Mouse (Mus musculus) right cerebral cortex, postnatal 4 days (tissue): ENCODE data around the gene Spsb2.
"Not testable (repeated sequence)": the region's sequence is repeated elsewhere in the genome, so short reads cannot be mapped to it uniquely, and the experiment has no call there.

ENCODE experiments used
- DNase-seq: peaks from one replicate; pipeline ENCODE4 v3.0.0-alpha.2; 2022

Gene Spsb2

DNA sequence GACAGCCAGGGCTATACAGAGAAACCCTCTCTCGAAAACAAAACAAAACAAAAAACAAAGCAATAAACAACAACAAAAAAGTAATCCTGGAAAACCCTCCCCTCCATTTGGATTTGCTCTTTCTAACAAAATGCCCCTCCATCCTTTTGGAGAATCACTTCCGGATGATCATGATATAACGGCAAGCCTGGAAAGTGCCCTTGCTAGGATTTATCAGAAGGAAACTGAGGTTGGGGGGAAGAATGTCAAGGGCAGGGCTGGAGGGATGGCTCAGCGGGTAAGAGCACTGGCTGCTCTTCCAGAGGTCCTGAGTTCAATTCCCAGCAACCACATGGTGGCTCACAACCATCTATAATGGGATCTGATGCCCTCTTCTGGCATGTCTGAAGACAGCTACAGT is 4.8 kb upstream of the Spsb2 start:
- not testable (repeated sequence) for DNase-seq

DNA sequence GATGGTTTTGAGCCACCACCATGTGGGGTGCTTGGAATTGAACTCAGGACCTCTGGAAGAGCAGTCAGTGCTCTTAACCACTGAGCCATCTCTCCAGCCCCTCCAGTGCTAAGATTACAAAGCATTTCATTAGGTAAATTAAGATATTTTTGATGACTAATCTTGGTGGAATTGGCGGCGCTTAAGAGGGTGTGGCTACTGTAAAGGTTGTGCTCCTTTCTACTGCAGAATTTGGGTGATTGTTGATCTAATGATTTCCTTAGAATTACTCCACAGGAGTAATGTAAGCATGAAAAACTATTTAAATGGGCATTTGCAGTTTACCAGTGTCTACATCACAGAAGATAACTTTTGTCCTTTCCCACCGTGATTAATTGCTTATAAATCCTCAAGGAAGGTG is 4.1 kb upstream of the Spsb2 start:
- no peak for DNase-seq

DNA sequence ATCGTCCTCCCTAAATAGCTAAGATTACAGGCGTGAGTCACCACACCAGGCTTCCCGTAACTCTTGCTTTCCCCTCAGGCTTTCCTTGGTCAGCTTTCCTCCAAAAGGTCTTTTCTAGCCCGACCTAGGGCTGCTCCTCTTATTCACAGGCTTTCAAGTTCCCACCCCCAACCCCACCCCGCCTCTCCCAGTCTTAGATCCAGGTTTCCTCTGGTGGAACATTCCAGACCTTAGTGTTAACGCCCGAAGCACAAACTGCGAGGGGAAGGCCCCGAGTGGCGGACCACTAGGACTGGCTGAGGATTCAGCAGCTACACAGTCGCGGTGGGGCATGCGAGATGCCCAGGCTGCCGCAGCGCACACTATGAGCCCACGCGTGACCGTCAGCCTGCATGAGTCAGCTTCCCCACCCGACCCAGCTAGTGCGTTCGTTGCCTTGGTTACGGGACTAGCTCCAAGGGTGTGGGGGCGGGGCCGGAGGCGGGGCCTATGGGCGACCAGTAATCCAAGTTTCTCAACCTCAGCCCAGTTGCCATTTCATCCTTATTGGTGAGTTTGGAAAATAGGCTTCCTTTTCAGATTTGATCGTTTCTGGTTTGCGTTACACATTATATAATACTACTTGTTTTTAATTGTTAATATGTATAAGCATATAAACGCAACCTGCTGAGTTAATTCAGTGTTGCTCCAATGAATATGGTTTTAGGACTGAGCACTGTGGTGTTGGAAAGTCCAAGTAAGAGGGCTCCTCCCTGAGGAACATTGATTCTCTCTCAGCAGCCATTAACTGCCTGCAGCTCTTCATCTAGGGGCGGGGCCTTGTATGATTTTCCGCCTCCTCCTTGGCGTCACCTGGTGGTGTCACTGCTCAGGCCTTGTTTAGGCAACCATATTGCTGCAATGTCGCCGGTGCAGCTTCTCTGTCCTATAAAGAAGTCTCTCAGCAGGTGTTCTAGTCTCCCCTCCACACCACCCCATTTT is 2.8 kb upstream of the Spsb2 start:
- DNase-seq: peak; percentile 95

DNA sequence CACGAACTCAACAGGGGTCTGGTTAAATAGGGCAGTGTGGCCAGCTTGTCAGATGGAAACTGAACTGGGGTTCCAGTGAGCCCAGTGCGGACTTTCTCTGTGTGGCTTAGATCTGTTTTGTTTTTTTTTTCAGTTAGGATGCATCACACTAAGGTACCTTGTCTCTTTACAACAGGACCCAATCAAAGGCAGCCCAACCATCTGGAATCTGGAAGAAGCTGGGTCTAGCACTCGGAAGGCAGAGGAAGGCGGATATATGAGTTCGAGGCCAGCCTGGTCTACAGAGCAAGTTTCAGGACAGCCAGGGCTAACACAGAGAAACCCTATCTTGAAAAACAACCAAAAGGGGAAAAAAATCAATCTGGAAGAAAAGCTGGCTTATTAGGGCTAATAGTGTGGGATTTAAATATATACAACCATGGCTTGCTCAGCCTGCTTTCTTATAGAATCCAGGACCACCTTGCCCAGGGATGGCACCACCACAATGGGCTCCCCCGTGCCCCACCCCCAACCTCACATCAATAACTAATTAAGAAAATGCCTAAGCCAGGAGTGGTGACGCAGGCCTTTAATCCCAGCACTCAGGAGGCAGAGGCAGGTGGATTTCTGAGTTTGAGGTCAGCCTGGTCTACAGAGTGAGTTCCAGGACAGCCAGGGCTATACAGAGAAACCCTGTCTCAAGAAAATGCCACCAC is 1.9 kb upstream of the Spsb2 start:
- DNase-seq: no peak

GRCm38 (mm10) chr6:124807366-124807765 is 1.1 kb upstream of the Spsb2 start:
- DNase-seq: no peak

- no peak for DNase-seq
Observed at GRCm38 (mm10) chr6:124807986-124808357, 489 bp upstream of the Spsb2 start.

- DNase-seq: peak; percentile 69
Observed at GRCm38 (mm10) chr6:124809052-124809774, 752 bp downstream of the Spsb2 start.

DNA sequence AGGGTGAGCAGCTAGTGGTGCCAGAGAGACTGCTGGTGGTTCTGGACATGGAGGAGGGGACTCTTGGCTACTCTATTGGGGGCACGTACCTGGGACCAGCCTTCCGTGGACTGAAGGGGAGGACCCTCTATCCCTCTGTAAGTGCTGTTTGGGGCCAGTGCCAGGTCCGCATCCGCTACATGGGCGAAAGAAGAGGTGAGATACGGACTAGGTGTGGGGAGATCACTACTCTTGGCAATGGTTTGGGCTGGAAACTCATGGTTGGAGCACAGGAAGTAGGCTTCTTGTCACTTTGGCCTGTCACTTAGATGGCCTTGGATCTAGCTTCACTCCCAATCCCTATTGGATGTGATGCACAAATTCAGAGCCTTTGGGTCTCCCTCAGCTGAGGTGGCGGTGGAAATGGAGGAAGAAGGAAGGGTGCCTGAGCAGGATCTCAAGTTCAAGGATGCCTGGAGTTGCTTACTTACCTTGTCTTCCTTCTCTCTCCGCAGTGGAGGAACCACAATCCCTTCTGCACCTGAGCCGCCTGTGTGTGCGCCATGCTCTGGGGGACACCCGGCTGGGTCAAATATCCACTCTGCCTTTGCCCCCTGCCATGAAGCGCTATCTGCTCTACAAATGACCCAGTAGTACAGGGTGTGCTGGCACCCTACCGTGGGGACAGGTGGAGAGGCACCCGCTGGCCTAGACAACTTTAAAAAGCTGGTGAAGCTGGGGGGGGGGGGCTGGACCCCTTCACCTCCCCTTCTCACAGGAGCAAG is 1.5 kb downstream of the Spsb2 start:
- no peak for DNase-seq

DNA sequence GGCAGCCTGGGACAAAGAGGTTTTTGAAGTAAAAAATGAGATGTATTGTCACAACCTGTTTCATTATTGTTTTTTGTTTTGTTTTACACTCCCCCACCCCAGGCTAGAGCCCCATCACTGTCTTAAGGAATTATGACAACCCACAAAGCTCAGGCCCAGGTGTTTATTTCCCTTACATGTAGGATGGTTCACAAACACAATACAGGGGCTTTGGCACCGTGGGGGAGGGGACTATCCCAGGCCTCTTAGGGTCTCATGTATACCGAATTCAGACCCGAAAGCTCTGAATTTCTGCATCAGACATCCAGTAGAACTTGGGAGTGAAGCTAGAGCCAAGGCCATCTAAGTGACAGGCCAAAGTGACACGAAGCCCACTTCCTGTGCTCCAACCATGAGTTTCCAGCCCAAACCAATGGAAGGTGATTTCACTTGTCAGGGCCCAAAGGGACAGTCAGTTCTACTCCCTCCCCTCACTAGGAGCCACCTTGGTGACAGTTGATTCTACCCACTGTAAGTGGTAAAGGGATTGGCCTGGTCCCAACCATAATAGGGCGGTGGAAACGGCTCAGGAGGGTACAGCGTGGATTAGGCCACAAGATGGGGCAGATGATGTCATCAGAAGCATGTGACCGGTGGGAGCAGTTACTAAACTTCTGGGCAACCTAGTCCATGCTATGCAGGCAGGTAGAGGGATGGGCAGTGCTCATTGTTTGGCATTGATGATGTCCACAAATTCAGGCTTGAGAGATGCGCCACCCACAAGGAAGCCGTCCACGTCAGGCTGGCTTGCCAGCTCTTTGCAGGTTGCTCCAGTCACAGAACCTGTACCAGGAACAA is 2.3 kb downstream of the Spsb2 start:
- not testable (repeated sequence) for DNase-seq

DNA sequence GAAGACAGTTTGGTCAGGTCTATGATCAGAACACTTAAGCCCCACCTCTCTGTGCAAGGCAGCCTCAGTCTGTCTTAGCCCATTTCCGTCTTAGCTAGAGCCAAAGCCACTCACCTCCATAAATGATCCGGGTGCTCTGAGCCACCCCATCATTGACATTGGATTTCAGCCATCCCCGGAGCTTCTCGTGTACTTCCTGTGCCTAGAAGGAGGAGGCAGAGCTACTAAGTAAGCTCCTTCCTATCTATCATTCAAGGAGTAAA is 2.9 kb downstream of the Spsb2 start:
- no peak for DNase-seq

DNA sequence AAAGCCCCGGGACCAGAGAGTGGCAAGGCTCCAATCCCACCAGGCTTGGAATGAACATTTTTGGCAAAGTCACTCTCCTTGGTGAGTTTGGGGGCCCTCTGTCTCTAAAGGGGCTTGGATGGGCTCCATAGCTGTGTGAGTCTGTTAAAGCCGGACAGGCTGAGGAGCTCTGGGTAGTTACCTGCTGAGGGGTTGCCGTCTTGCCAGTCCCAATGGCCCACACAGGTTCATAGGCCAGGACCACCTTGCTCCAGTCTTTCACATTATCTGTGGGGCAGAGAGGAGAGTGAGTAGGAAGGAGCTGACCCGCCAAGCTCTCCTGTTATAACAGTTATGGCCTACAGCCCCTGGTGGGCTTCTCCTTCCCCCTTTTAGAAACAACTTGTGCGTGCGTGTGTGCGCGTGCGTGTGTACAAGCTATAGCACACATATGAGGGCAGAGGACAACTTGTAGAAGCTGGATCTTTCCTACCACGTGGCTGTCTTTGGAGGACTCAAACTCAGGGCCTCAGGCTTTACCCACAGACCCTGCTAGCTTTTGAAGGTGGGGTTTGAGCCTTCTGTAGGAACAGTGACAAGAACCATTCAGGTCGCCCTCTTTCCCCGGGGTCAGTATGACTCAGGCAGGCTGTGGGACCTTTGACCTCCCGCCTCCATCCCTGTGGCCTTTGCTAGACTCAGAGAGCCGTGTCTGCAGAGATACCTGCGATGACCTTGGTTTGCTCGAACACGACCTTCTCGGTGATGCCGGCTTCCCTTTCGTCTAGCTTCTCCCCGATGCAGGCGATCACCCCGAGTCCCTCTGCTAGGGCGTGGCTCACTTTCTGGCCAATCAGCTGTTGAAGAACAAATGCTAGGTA is 3.5 kb downstream of the Spsb2 start:
- DNase-seq: no peak

GRCm38 (mm10) chr6:124812848-124813247 is 4.4 kb downstream of the Spsb2 start:
- no peak for DNase-seq

- peak; percentile 68 for DNase-seq
Observed at GRCm38 (mm10) chr6:124813496-124813895, 5.0 kb downstream of the Spsb2 start.

DNA sequence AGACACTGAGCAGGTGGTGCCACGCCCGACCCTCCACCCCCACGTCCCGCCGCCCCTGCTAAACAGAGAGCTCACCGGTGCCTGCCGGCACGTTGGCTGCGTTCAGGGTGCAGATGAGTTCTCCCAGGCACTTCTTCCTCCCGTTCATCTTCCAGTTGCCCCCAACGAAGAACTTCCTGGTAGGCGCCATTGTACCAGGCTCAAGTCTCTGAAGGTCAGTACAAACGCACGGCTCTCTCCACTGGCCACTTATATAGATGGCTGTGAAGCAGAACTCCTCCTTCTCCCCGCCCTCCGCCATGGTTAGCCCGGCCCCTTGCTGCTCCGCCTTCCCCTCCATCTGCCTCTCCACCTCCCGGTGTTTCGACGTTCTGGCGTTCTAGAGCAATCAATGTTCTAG is 5.5 kb downstream of the Spsb2 start, which contains the start of gene Tpi1:
Tpi1 (minus strand) TSS at position 364 of the 400 bp plus-strand sequence.
- peak; percentile 79 for DNase-seq

- DNase-seq: no peak
Observed at GRCm38 (mm10) chr6:124814448-124814847, 6.0 kb downstream of the Spsb2 start.

DNA sequence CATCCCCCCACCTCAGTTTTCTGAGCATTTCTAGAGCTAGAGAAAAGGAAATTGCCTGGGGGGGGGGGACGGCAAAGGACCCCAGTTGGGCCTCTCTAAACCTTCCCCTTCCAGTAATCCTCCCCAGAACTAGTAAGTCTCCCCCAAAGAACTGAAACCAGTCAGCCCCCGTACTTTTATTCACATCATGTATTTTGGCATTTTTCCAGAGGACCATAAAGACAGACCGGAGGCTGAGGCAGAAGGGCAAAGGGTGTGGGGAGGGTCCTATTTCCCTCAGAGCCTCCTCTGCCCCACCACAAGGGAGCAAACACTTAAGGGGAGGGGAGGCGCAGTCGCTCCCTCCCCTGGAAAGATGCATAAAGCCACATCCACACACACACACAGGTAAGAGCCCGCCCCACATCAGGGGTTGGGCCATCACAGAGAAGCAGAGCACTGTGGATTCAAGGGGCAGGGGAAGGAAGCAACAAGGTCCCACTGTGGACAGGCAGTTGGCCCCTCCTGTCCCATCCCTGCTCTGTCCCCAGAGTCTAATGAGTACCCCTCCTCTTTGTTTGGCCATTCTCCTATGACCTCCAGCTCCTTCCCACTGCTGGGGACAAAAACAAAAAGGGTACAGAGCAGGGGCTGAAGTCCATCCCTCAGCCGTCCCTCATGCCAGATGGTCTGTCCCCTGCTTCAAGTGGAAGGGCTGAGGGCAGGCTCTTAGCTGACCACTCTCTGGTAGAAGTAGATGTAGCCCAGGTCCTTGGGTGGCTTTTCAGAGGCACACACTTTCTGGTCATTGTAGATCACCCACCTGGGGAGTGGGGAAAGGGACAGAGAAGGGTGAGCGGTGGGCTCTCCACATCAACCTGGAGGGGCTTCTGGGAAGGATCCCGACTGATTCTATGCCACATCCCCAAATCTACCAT is 6.7 kb downstream of the Spsb2 start:
- no peak for DNase-seq

GRCm38 (mm10) chr6:124816611-124817010 is 8.2 kb downstream of the Spsb2 start:
- no peak for DNase-seq

DNA sequence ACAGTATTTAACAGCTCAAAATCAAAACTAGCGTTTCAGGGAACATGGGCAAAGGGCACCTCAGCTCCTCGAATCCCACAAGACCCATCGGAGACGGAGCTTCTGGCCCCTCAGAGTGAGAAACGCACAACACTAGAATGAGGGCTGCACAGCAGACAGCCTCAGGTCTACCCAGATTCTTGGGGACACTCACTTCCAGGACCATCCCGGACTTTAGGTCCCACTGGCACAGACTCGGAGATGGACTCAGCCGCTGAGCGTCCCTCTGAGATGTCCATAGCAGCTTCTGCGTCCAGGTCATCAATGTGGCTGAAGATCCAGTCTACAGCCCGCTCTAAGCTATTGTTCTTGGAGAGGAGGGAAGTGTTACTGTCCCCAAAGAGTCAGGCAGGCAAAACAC is 8.7 kb downstream of the Spsb2 start:
- DNase-seq: no peak

DNA sequence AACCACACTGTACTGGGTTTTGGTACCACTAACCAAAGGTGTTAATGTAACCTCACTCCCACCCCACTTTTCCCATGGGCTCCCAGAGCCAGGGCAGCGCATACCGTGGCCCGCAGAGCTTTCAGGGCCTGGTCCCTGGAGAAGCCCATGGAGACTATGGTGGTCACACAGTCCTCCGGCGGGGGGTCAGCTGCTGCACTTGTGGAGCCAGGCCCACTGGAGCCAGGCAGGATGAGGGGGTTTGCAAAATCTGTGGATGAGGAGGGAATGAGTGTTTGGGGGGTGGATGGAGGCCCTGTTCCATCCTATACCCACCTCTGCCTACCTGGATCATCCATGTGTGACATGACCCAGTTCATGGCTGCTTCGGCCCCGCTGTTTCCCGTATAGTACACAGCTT is 9.1 kb downstream of the Spsb2 start:
- no peak for DNase-seq

- no peak for DNase-seq
Observed at GRCm38 (mm10) chr6:124817971-124818370, 9.5 kb downstream of the Spsb2 start.
